Mouse (Mus musculus) G1E (cell line): ENCODE data around the gene Nfe2l2.

Source experiments
- CTCF ChIP-seq: IDR thresholded peaks from 2 replicates; pipeline ENCODE4 v1.5.1; 2012; ENCODE audit warnings: low read depth, low read length, inconsistent platforms, mixed read lengths
- GATA1 ChIP-seq: IDR thresholded peaks from 2 replicates; pipeline ENCODE4 v1.6.1; 2012; ENCODE audit warnings: borderline replicate concordance, low read length, inconsistent platforms, mixed read lengths
- GATA2 ChIP-seq: IDR thresholded peaks from 2 replicates; pipeline ENCODE4 v1.6.1; 2012; ENCODE audit warnings: low read depth, low read length, inconsistent platforms, borderline replicate concordance
- POLR2AphosphoS5 ChIP-seq: IDR thresholded peaks from 2 replicates; pipeline ENCODE4 v1.6.1; 2012; ENCODE audit warnings: low read depth, low read length, inconsistent platforms; ENCODE audit not compliant: insufficient replicate concordance

- TF ChIP-seq GATA2 (no peak), CTCF (no peak), POLR2AphosphoS5 (no peak), GATA1 (no peak)
Measured at GRCm38 (mm10) chr2:75671337-75671660, 33.1 kb downstream of the Nfe2l2 start.
